Mouse (Mus musculus): ENCODE results near the gene Sept9.

GRCm38 (mm10) chr11:117183299-117183698 is 16.2 kb upstream of the Sept9 start:
- no peak for TF ChIP-seq CTCF (IDR thresholded peaks at IDR 0.05; ENCODE audit: low read depth)
- TF ChIP-seq EP300 (IDR thresholded peaks at IDR 0.05; ENCODE audit: low read depth): no peak
